Mouse (Mus musculus) stomach, embryonic 16.5 days (tissue): ENCODE data around the gene D6Ertd527e. TPM values are rescaled to one million over a fixed set of nuclear protein-coding genes. Genes with fewer than 3 reads are reported as not detected.
A peak's percentile ranks its signal among the peaks of the same experiment; 100 is the strongest.

Experiments used
- ATAC-seq: fragments of 200-750 bp; cut with Nextera tagmentation; 2 replicates; pipeline ENCODE4 v1.8.0; 2017; ENCODE audit warnings: moderate number of reproducible peaks, moderate TSS enrichment; ENCODE audit not compliant: insufficient read depth, low FRiP score
- H3K27ac ChIP-seq: fragments of 300-500 bp; sonication (generic); 2 replicates; pipeline ENCODE4 v1.5.1; 2014; ENCODE audit warnings: low read length
- H3K27me3 ChIP-seq: fragments of 300-500 bp; sonication (generic); 2 replicates; pipeline ENCODE4 v1.6.1; 2014; ENCODE audit warnings: low read length, control low read depth, mixed read lengths; ENCODE audit not compliant: control insufficient read depth, insufficient read depth
- H3K36me3 ChIP-seq: fragments of 300-500 bp; sonication (generic); 2 replicates; pipeline ENCODE4 v1.6.1; 2014; ENCODE audit warnings: low read length; ENCODE audit not compliant: control insufficient read depth, insufficient read depth
- H3K4me1 ChIP-seq: fragments of 300-500 bp; sonication (generic); 2 replicates; pipeline ENCODE4 v1.6.1; 2014; ENCODE audit warnings: low read length, control low read depth, mixed read lengths; ENCODE audit not compliant: control insufficient read depth, insufficient read depth
- H3K4me2 ChIP-seq: fragments of 300-500 bp; sonication (generic); 2 replicates; pipeline ENCODE4 v1.6.1; 2014; ENCODE audit warnings: low read depth, low read length, mixed read lengths
- H3K4me3 ChIP-seq: fragments of 300-500 bp; sonication (generic); replicated peaks from 2 replicates; pipeline ENCODE4 v1.5.1; 2014; ENCODE audit warnings: mild to moderate bottlenecking, low read length
- H3K9ac ChIP-seq: fragments of 300-500 bp; sonication (generic); 2 replicates; pipeline ENCODE4 v1.6.1; 2014; ENCODE audit warnings: low read length
- H3K9me3 ChIP-seq: fragments of 300-500 bp; sonication (generic); replicated peaks from 2 replicates; pipeline ENCODE4 v1.6.1; 2016; ENCODE audit warnings: low read length, control low read depth; ENCODE audit not compliant: control insufficient read depth
- WGBS: fragments of 180-500 bp; shearing (Covaris S2); extraction: QIAGEN DNeasy Blood & Tissue Kit; methylation state at CpG from one replicate; pipeline ENCODE4 v1.1.7; 2014; 5-methylcytosine and 5-hydroxymethylcytosine counted together
- polyA plus RNA-seq: library from polyadenylated mRNA; unstranded; fragments of >200 nt; fragmentation: Nextera tagmentation; extraction: Ambion mirVana; gene quantifications from 2 replicates; pipeline ENCODE4 v1.2.1, GENCODE M21; 2015

Gene D6Ertd527e
- polyA plus RNA-seq, 1 experiment from 2014 or later, result 0.61 TPM

DNA sequence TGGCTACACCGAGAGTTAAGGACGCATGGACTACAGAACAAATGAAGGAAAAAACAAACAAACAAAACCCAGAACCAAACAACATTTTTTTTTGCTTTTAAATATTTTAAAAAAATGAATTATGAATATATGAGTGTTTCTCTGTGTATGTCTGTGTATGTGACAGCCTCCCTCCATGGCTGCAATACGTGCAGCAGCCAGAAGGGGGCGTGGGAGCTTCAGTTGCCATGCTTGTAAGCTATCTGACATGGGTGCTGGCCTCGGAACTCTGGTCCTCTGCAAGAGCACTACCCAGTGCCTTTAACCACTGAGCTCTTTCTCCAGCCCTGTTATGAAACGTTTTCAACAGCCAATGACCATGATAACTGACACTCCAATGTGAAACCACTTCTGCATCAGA lies 16.1 kb downstream of the D6Ertd527e start:
- Histone ChIP-seq H3K36me3 (no peaks in the 10 kb centered on the region), H3K27me3 (no peaks in the 10 kb centered on the region), H3K27ac (no peak overlapping the region), H3K9me3 (no peaks in the 10 kb centered on the region), H3K4me2 (no peak overlapping the region), H3K9ac (no peak overlapping the region), H3K4me3 (no peak overlapping the region), H3K4me1 (no peaks in the 10 kb centered on the region)
- no peak for ATAC-seq
- WGBS, result 82% methylated on average over 6 of the region's 6 CpGs

DNA sequence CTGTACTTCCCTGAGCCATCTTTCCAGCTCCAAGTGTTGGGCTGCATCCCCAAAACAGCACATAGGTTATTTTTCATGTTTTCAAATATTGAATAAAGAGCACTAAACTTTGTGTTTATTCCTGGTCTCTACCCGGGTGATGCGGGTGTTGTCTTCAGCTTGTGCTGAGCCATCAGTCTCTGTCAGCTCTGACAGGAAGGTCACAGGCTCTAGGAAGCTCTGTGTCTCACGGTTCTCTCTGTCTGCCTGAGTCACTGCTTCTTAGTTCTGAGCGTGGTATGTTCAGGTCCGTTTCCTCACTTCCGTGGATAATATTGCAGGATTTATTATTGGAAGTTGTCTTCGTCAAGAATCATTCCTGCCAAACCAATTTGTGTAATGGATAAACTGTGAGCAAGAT lies 17.4 kb downstream of the D6Ertd527e start:
- Histone ChIP-seq H3K27me3 (no peaks in the 10 kb centered on the region), H3K4me3 (no peak overlapping the region), H3K9ac (no peak overlapping the region), H3K36me3 (no peaks in the 10 kb centered on the region), H3K4me1 (peaks cover 2% of the 10 kb centered on the region), H3K9me3 (no peaks in the 10 kb centered on the region), H3K4me2 (no peak overlapping the region), H3K27ac (no peak overlapping the region)
- no peak for ATAC-seq
- WGBS, result 61% methylated on average over 7 of the region's 7 CpGs

GRCm38 (mm10) chr6:87123406-87123805 lies 18.9 kb downstream of the D6Ertd527e start:
- no peak overlapping the region for H3K27ac ChIP-seq
- H3K4me3 ChIP-seq, result no peak overlapping the region
- peaks cover 4% of the 10 kb centered on the region for H3K4me1 ChIP-seq
- no peaks in the 10 kb centered on the region for H3K9me3 ChIP-seq
- WGBS, result 69% methylated on average over 6 of the region's 6 CpGs
- no peaks in the 10 kb centered on the region for H3K36me3 ChIP-seq
- no peak for ATAC-seq
- no peaks in the 10 kb centered on the region for H3K27me3 ChIP-seq
- H3K4me2 ChIP-seq, result no peak overlapping the region
- H3K9ac ChIP-seq, result no peak overlapping the region

DNA sequence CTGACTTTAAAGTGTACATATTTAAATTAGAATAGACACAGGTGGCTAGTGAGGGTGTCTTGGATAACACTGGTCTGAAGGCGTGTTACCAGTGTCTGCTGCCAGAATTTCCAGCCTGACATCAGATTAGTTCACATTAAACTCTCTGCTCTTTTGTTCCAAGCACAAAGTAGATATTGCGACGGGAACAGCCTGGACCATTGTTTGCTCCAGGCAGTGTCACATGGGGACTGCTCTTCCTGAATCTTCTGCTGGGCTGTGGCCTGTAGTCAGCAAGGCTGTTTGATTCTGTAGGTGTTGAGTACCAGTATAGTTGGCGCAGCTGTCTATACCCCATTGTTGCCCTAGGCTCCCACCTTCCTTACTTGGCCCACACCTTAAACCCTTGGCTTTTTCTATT lies 19.4 kb downstream of the D6Ertd527e start:
- Histone ChIP-seq H3K4me3 (no peak overlapping the region), H3K4me2 (no peak overlapping the region), H3K27ac (no peak overlapping the region), H3K36me3 (no peaks in the 10 kb centered on the region), H3K4me1 (peaks cover 4% of the 10 kb centered on the region), H3K9ac (no peak overlapping the region), H3K9me3 (no peaks in the 10 kb centered on the region), H3K27me3 (no peaks in the 10 kb centered on the region)
- ATAC-seq, result no peak
- WGBS, result 83% methylated on average over 4 of the region's 4 CpGs

DNA sequence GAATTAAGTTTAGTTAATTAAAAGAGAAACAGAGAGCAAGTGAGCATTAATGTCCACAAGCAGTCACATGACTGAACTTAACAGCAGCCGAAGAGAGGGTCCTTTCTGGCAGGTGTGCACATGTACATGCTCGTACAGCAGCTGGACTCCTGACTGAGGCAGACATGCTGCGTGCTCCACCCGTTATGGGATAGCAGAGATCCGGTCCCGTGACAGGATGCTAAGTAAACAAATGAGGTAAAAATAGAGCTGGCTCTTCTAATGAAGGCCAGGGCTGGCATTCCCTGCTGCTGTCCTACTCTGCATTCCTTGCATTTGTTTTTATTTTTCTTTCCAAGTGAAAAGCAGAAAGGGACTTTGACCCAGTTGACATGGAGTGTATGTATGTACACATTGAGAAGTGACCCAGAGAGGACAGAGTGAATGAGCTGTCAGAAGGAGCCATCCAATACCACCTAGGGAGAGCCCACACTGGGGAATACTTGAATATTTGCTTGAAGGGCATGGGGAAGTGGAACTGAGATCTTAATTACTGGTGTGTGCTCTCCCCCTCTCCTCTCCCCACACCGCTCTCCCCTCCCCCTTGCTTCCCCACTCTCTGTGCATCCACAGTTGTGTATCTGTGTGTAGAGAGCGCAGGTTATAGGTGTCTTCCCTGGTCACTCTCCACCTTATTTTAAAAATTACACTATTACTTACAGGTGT lies 22.7 kb downstream of the D6Ertd527e start:
- Histone ChIP-seq H3K27me3 (no peaks in the 10 kb centered on the region), H3K4me2 (no peak overlapping the region)
- 34% methylated on average over 8 of the region's 8 CpGs for WGBS

DNA sequence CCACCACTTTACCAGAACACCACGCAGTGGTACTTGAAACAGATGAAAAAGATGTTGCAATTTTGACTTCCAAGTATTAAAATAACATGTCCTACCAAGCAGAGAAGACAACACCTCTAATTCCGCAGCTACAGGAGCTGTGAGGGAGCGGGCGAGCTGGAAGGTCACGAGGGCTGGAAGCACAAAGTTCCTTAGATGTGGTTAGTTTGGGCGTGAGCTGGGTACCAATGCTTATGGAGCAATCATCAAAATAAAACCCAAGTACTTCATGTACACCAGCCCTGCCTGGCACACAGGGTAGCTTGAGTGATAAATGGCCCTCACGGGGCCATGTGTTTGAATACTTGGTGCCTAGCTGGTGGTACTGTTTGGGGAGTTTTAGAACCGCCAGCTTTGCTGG lies 25.3 kb downstream of the D6Ertd527e start:
- Histone ChIP-seq H3K4me1 (peaks cover 4% of the 10 kb centered on the region), H3K27me3 (no peaks in the 10 kb centered on the region), H3K4me2 (no peak overlapping the region), H3K9ac (no peak overlapping the region), H3K27ac (no peak overlapping the region), H3K36me3 (no peaks in the 10 kb centered on the region), H3K9me3 (no peaks in the 10 kb centered on the region), H3K4me3 (no peak overlapping the region)
- 87% methylated on average over 8 of the region's 8 CpGs for WGBS
- ATAC-seq, result no peak

More for the DNA sequence above, 22.7 kb downstream of the D6Ertd527e start:
- Histone ChIP-seq H3K9ac (0 out of 2 replicates have a peak overlapping the region, but pooled peaks have one; percentile 8), H3K4me3 (no peak overlapping the region), H3K27ac (no peak overlapping the region), H3K36me3 (no peaks in the 10 kb centered on the region), H3K4me1 (peaks cover 4% of the 10 kb centered on the region), H3K9me3 (no peaks in the 10 kb centered on the region)
- peak; percentile 82 for ATAC-seq

- no peak overlapping the region for H3K9ac ChIP-seq
- no peak overlapping the region for H3K4me3 ChIP-seq
- WGBS, result 93% methylated on average over 7 of the region's 7 CpGs
- no peaks in the 10 kb centered on the region for H3K36me3 ChIP-seq
- ATAC-seq, result no peak
- no peaks in the 10 kb centered on the region for H3K27me3 ChIP-seq
- no peaks in the 10 kb centered on the region for H3K9me3 ChIP-seq
- peaks cover 4% of the 10 kb centered on the region for H3K4me1 ChIP-seq
- H3K27ac ChIP-seq, result no peak overlapping the region
- H3K4me2 ChIP-seq, result no peak overlapping the region
Observed at GRCm38 (mm10) chr6:87130628-87131027, 26.1 kb downstream of the D6Ertd527e start.

- H3K4me2 ChIP-seq, result no peak overlapping the region
- 66% methylated on average over 1 of the region's 1 CpGs for WGBS
Observed at GRCm38 (mm10) chr6:87131078-87131477, 26.5 kb downstream of the D6Ertd527e start.

GRCm38 (mm10) chr6:87133520-87133919 lies 29.0 kb downstream of the D6Ertd527e start:
- H3K27me3 ChIP-seq, result no peaks in the 10 kb centered on the region
- WGBS, result 71% methylated on average over 3 of the region's 3 CpGs
- H3K27ac ChIP-seq, result no peak overlapping the region
- no peak for ATAC-seq
- no peak overlapping the region for H3K4me2 ChIP-seq
- H3K4me3 ChIP-seq, result no peak overlapping the region
- H3K36me3 ChIP-seq, result no peaks in the 10 kb centered on the region
- no peak overlapping the region for H3K9ac ChIP-seq
- H3K4me1 ChIP-seq, result no peaks in the 10 kb centered on the region
- H3K9me3 ChIP-seq, result no peaks in the 10 kb centered on the region

More at GRCm38 (mm10) chr6:87131078-87131477, 26.5 kb downstream of the D6Ertd527e start:
- Histone ChIP-seq H3K27me3 (no peaks in the 10 kb centered on the region), H3K4me1 (peaks cover 4% of the 10 kb centered on the region), H3K27ac (no peak overlapping the region), H3K9me3 (no peaks in the 10 kb centered on the region), H3K36me3 (no peaks in the 10 kb centered on the region), H3K9ac (no peak overlapping the region), H3K4me3 (no peak overlapping the region)
- ATAC-seq, result no peak
